Mouse (Mus musculus): ENCODE measurements around the gene Sytl3.
A peak's percentile ranks its signal among the peaks of the same experiment; 100 is the strongest.
"Not testable (repeated sequence)": the region's sequence is repeated elsewhere in the genome, so short reads cannot be mapped to it uniquely, and the experiment has no call there.

Gene Sytl3

GRCm38 (mm10) chr17:6691596-6691995 lies 32.7 kb downstream of the Sytl3 start:
- peak; percentile 15 for DNase-seq (ENCODE audit: low spot score)

GRCm38 (mm10) chr17:6695712-6696111 lies 36.8 kb downstream of the Sytl3 start:
- DNase-seq (ENCODE audit: low spot score), result not testable (repeated sequence)

GRCm38 (mm10) chr17:6696521-6696920 lies 37.6 kb downstream of the Sytl3 start:
- DNase-seq (ENCODE audit: low spot score), result not testable (repeated sequence)

DNA sequence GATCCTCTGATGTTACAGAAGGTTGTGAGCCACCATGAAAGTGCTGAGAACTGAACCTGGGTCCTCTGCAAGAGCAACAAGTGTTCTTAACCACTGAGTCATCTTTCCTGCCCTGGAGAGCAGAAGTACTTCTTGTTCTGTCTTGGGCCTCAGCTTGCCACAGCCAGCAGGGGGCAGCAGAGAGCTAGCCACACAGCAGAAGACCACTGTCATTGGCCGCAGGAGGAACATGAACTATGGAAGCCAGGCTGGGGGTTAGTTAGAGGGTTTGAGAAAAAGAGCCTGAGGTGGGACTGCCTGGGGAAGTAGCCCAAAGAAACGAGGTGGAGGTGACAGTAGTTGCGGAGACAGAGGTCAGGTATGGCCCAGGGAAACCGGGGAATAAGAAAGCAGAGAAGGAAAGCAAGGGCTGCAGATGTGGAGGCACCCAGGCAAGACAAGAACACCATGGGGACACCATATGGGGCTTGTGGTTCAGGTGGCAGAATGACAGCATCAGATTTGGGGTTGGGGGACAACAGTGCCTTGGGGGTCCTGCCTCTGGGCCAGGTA lies 38.4 kb downstream of the Sytl3 start:
- not testable (repeated sequence) for DNase-seq (ENCODE audit: low spot score)

DNA sequence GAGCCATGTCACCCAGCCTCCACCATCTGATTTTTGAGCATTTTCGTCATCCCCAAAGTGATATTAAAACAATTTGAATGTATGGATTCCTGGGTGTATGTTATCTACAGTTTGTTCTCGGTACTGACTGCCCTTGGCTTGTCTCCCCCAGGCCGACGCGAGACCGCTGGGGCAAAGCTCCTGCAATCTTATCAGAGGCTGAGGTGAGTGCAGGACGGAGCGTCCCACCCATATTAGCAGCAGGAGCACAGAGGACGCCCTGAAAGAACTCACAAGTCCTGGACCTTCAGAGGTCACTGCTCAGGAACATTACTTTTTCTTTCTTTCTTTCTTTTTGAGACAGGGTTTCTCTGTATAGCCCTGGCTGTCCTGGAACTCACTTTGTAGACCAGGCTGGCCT lies 40.6 kb downstream of the Sytl3 start:
- DNase-seq (ENCODE audit: low spot score), result not testable (repeated sequence)

DNA sequence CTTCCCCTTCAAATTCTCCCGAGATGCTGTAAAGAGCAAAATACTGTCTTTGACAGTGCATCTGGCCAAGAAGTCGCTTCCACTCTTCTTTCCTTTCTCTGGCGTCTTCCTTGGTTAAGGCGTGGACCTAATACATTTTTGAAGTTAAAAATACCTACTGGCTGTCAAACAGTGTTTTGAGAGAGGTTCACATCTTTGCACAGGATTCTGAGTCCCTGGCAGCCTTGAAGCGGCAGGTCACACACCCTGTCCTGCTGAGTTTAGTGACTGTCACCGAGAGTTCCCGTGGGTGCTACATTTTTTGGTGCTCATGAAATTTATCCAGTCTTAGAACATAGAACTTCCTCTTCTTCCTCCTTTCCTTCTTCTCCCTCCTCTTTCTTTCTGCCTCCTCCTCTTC lies 41.2 kb downstream of the Sytl3 start:
- DNase-seq (ENCODE audit: low spot score), result not testable (repeated sequence)

GRCm38 (mm10) chr17:6702625-6703221 lies 43.8 kb downstream of the Sytl3 start:
- not testable (repeated sequence) for DNase-seq (ENCODE audit: low spot score)

DNA sequence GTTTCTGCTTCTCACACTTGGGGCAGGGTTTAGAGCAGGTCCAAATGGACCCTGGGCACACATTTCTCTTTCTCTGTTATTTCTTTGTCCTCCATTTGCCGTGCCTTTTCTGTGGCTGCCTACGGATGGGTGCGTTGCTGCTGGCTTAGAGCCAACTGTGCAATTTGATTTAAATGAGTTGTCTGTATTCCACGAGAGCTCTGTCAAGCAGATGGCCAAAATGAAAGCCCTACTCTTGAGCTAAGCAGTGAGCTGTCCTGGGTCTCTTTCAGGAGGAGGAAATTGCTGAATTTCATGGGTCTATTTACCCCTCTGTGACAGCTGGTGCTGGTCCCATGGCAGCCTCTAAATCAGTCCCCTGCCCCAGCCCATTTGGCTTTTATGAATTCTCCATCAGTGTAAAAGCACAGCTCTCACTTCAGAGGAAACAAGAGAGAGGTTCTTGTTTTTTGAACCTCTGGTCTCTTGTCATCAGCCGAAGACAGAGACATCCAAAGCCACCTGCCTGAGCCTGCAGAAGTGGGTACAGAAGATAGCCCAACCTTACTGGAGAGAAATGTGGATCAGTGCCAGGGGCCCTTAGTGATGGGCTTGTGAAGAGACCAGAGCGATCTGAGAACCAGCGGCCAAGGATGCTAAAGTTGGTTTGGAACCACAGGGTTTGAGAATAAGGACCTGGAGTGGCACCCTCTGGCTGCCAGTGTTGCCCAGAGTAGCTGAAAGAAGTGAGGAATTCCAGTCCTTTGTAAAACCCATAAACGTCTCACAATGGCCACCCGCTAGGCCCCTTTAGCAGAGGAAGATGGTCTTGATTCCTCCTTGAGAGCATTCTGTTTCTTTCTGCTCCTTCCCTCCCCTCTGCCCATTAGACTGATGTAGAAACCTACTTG lies 44.7 kb downstream of the Sytl3 start:
- DNase-seq (ENCODE audit: low spot score), result not testable (repeated sequence)

DNA sequence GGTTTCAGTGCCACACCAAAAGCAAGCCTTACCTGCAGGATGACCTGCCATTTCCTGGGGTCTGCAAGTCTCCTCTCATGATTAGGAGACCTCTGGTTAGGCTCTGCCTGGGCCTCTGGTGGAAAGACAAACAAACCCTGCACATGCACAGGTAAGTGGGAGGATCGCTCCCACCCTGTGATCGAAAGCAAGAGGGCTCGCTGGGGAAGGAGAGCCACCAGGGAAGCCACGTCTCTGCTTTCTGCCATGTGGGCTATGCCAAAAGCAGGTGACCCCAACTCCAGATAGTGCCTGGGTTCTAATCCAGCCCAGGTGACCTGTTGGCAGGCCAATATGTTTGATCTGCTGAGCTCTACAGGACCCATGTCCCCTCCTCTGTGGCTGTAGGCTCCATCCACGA lies 47.6 kb downstream of the Sytl3 start:
- not testable (repeated sequence) for DNase-seq (ENCODE audit: low spot score)

DNA sequence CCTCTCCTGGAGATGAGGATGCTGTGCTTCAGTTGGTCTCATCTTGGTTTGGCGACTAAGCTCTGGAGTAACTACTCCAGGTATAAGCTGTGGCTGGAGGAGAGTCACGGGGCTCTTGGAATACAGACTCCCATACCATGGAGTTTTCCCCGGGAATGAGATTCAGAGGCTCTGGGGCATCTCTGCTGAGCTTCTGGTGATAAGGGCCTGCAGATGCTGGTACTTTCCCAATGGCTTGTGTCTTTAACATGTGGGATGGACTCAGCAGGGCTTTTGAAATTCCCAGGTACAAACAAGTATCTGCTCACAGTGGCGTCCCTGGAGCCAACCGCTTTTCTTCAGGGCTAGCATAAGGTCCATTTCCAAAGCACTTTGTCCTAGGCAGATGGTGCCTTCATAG lies 48.5 kb downstream of the Sytl3 start:
- not testable (repeated sequence) for DNase-seq (ENCODE audit: low spot score)

DNA sequence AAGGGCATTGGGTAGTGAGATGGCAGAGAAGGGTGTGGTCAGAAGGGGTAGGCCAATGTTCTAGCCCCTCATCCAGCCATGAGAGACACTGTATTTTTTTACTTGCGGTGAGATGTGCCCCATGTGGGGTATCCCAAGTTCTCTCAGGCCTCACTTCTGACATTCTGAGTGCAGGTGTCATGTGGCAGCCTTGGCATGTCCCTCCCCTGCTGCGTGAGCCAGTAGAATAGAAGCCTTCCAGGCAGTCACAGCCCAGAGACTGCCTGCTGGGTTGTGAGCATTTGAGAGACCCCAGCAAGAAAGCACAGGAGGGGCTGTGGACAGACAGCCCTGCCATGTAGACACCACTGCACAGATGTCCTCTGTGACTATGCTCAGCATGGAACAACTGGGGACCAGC lies 49.3 kb downstream of the Sytl3 start:
- not testable (repeated sequence) for DNase-seq (ENCODE audit: low spot score)

DNA sequence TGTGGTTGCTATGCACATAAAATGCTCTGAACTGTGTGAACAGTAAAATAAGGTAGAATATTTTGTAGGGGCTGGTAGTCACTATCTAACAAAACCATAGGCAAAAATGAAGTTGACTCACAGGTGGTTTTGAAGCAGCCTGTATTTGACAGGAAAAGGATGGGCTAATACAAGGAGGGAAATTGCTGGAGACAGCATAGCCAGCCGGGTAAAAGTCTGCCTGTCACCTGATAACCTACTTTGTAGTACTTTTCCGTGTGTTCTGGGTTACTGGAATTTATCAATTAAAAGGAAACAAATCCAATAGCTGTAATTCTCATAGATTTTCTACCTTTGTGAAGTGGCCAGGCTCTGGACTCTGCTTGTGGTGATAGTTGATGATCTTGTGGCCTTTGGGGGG lies 54.6 kb downstream of the Sytl3 start:
- DNase-seq (ENCODE audit: low spot score), result not testable (repeated sequence)

- not testable (repeated sequence) for DNase-seq (ENCODE audit: low spot score)
Observed at GRCm38 (mm10) chr17:6713944-6714343, 55.1 kb downstream of the Sytl3 start.

DNA sequence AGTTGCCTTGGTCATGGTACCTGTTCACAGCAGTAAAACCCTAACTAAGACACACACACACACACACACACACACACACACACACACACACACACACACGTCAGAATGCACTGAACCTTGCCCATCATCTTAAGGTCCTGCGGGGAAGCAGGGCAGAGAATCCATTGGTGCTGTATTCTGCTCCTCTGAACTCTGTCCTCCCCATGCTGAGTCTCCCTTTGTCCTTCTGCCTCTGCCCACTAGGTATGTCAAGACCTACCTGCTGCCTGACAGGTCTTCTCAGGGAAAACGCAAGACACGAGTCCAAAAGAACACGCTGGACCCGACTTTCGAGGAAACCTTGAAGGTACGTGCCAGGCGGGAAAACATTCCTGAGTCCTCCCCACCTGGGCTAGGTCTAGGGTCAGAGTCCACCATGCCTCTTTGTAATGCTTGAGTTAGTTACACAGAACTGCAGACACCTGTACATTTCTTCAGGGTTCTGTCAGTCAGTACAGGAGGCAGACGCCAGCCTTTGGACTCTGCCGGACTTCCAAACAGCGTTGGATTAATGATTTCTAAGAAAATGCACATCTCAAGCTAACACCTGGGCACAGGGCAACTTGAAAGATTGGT lies 69.2 kb downstream of the Sytl3 start:
- no peak for DNase-seq (ENCODE audit: low spot score)

DNA sequence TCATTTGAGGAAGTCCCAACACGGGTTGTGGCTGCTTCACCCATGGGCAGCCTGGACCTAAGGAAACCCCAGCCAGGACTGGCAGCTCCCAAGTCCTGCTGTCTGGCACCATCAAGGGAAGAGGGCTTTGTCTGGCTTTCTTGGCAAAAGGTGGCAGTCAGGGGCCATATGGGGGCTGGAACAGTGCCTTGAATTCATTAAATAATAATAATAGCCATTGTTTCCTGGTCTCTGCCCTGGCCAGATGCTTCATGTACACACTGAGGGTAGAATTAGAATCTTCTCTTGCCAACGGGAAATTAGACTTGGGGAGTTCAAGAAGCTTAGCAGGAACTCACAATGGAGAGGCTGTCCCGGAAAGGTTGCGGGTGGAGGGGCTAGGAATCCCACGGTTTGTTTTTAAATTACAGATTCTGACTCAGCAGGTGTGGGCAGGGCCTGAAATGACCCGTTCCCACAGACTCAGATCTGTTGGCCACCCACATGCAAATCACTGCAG lies 70.4 kb downstream of the Sytl3 start:
- no peak for DNase-seq (ENCODE audit: low spot score)

- no peak for DNase-seq (ENCODE audit: low spot score)
Observed at GRCm38 (mm10) chr17:6731132-6731531, 72.2 kb downstream of the Sytl3 start.

DNA sequence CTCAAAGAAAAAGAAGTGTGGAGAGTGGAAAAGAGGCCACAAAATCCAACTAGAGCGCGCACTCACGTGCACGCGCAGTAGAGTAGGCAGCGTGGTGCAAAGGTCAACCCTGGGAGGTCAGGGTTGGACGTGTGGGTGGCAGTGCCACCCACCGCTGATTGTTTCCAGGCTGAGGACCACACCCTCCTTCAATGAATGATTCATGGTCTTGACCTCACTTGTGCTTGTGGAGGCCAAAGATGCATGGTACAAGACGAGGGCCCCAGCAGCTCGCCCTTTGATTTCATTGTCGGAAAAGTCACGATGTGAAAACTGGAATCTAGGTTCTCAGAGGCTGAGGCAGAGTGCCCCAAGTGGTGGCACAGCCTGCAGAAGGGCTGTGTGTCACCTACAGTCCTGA lies 72.7 kb downstream of the Sytl3 start:
- DNase-seq (ENCODE audit: low spot score), result no peak

DNA sequence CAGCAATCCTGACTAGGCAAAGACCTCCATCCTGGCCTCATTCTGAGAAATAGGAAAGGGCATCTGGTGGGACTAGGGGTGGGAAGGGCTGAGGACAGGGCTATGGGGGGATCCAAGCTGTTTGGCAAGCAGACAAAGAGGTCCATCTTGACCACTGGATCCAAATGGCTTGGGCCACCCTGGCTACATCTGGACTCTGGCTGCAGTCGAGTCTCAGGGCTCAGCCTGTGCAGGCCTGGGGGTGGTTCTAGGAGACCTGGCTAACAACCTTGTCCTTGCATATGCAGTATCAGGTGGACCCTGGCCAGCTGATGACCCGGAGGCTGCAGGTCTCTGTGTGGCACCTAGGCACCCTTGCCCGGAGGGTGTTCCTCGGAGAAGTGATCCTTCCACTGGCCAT lies 73.8 kb downstream of the Sytl3 start:
- DNase-seq (ENCODE audit: low spot score), result no peak

- DNase-seq (ENCODE audit: low spot score), result no peak
Observed at GRCm38 (mm10) chr17:6733322-6733875, 74.5 kb downstream of the Sytl3 start.

GRCm38 (mm10) chr17:6734746-6735441 lies 76.0 kb downstream of the Sytl3 start:
- no peak for DNase-seq (ENCODE audit: low spot score)

Data from spleen, adult 12 weeks (tissue).